Mouse (Mus musculus): ENCODE results near the gene Paip2b. TPM values are rescaled to one million over a fixed set of nuclear protein-coding genes. Genes with fewer than 3 reads are reported as not detected.
A peak's percentile ranks its signal among the peaks of the same experiment; 100 is the strongest.
"Not testable (repeated sequence)": the region's sequence is repeated elsewhere in the genome, so short reads cannot be mapped to it uniquely, and the experiment has no call there.

The Paip2b gene
- total and polyA plus RNA-seq, 3 experiments: 26.7 to 36.3 (median 30.9) TPM

DNA sequence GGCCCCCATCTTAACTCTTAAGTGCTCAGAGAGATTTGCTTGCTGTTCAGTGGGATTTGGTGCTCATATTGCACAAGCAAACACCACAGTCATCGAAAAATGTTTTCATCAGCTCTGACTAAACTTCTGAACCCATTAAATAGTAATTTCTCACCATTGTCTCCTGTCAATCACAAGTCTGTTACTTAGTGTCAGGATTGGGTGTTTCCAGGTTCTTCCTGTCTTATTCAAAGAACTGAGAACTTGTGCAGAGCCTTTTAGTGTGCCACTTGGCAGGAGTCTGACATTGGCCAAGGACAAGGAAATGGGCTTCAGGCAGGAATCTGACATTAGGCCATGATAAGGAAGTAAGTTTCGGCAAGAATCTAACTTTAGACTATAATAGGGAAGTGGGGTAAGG, 6.5 kb upstream of the Paip2b start:
- H3K79me2 ChIP-seq (replicated peaks; ENCODE audit: control insufficient read depth, extremely low read depth, insufficient read depth, poor library complexity, severe bottlenecking): no peaks in the 10 kb centered on the region
- no peaks in the 10 kb centered on the region for H3K9me3 ChIP-seq (replicated peaks; ENCODE audit: low read length)
- no peak overlapping the region for H3K4me2 ChIP-seq (ENCODE audit: insufficient read depth, low read depth, poor library complexity, severe bottlenecking)
- no peak for TF ChIP-seq TBP (conservative IDR thresholded peaks at IDR 0.05; ENCODE audit: low read depth, low read length)
- no peak for TF ChIP-seq USF1 (IDR thresholded peaks at IDR 0.05; ENCODE audit: low read depth, low read length)
- no peak for TF ChIP-seq MXI1 (IDR thresholded peaks at IDR 0.05; ENCODE audit: low read depth, low read length)
- TF ChIP-seq TCF12 (IDR thresholded peaks at IDR 0.05; ENCODE audit: low read depth, low read length): no peak
- peaks cover 11% of the 10 kb centered on the region for H3K27me3 ChIP-seq (replicated peaks)
- no peak overlapping the region for H3K4me3 ChIP-seq (replicated peaks in 1 of 3; ENCODE audit: low read depth in 2 of 3, low read length in 2 of 3, poor library complexity in 1 of 3)
- no peak for DNase-seq (ENCODE audit: extremely low read depth)
- H3K36me3 ChIP-seq (replicated peaks in 1 of 2; ENCODE audit: control insufficient read depth in 1 of 2, insufficient read depth in 1 of 2, low read length in 1 of 2): no peaks in the 10 kb centered on the region
- dilution Hi-C loops (cut with MboI; ENCODE audit: extremely low pct_ligation_motif_present, extremely low pct_unique_long_range_greater_than_20kb, low sequenced_read_pairs): no loop called here
- no peaks in the 10 kb centered on the region for H3K4me1 ChIP-seq (ENCODE audit: control insufficient read depth in 1 of 2, insufficient read depth in 2 of 2)
- H3K27ac ChIP-seq (ENCODE audit: insufficient read depth, low read depth): no peak overlapping the region
- in situ Hi-C loops (cut with MboI; ENCODE audit: low pct_ligation_motif_present, low pct_unique_long_range_greater_than_20kb, low sequenced_read_pairs): no loop called here
- H3K9ac ChIP-seq (ENCODE audit: insufficient read depth, low read depth): no peak overlapping the region

DNA sequence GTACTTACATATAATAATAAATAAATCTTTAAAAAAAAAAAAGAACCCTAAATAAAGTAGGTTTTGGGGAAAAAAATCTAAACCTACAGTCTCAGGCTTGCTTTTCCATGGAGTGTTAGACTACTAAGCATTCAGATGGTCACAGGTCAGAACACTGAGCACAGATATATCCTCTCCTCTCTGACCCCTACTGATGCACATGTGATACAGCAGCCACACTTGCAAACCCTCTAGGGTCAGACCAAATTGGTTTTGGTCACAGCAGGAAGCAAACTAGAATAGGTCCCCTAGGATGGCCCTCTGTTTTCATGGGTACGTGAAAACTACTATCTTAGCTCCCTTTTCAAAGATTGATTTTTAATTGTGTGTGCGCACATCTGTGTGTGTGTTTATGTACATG, 5.3 kb upstream of the Paip2b start:
- H3K9ac ChIP-seq (ENCODE audit: insufficient read depth, low read depth): no peak overlapping the region
- no peaks in the 10 kb centered on the region for H3K9me3 ChIP-seq (replicated peaks; ENCODE audit: low read length)
- peaks cover 9% of the 10 kb centered on the region for H3K27me3 ChIP-seq (replicated peaks)
- in situ Hi-C loops (cut with MboI; ENCODE audit: low pct_ligation_motif_present, low pct_unique_long_range_greater_than_20kb, low sequenced_read_pairs) (no loop called here), dilution Hi-C loops (cut with MboI; ENCODE audit: extremely low pct_ligation_motif_present, extremely low pct_unique_long_range_greater_than_20kb, low sequenced_read_pairs) (no loop called here)
- no peaks in the 10 kb centered on the region for H3K79me2 ChIP-seq (replicated peaks; ENCODE audit: control insufficient read depth, extremely low read depth, insufficient read depth, poor library complexity, severe bottlenecking)
- no peak overlapping the region for H3K27ac ChIP-seq (ENCODE audit: insufficient read depth, low read depth)
- TF ChIP-seq PAX5 (IDR thresholded peaks at IDR 0.05; ENCODE audit: low read length): no peak
- no peak overlapping the region for H3K4me2 ChIP-seq (ENCODE audit: insufficient read depth, low read depth, poor library complexity, severe bottlenecking)
- no peaks in the 10 kb centered on the region for H3K36me3 ChIP-seq (replicated peaks in 1 of 2; ENCODE audit: control insufficient read depth in 1 of 2, insufficient read depth in 1 of 2, low read length in 1 of 2)
- peaks cover 0 to 4% of the 10 kb centered on the region in 2 experiments; a peak in 1 of 4 replicates for H3K4me1 ChIP-seq (ENCODE audit: control insufficient read depth in 1 of 2, insufficient read depth in 2 of 2)
- no peak overlapping the region for H3K4me3 ChIP-seq (replicated peaks in 1 of 3; ENCODE audit: low read depth in 2 of 3, low read length in 2 of 3, poor library complexity in 1 of 3)
- DNase-seq (ENCODE audit: extremely low read depth): no peak

DNA sequence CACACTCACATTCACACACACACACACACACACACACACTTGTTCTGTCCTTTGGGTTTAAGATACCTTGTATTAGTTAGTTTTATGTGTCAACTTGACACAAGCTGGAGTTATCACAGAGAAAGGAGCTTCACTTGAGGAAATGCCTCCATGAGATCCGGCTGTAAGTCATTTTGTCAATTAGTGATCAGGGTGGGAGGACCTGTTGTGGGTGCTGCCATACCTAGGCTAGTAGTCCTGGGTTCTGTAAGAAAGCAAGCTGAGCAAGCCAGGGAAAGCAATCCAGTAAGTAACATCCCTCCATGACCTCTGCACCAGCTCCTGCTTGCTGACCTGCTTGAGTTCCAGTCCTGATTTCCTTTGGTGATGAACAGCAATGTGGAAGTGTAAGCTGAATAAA, 852 bp upstream of the Paip2b start:
- DNase-seq (ENCODE audit: extremely low read depth); H3K36me3 ChIP-seq (replicated peaks in 1 of 2; ENCODE audit: control insufficient read depth in 1 of 2, insufficient read depth in 1 of 2, low read length in 1 of 2); H3K79me2 ChIP-seq (replicated peaks; ENCODE audit: control insufficient read depth, extremely low read depth, insufficient read depth, poor library complexity, severe bottlenecking); H3K9me3 ChIP-seq (replicated peaks; ENCODE audit: low read length); H3K27me3 ChIP-seq (replicated peaks); dilution Hi-C loops (cut with MboI; ENCODE audit: extremely low pct_ligation_motif_present, extremely low pct_unique_long_range_greater_than_20kb, low sequenced_read_pairs); H3K27ac ChIP-seq (ENCODE audit: insufficient read depth, low read depth); in situ Hi-C loops (cut with MboI; ENCODE audit: low pct_ligation_motif_present, low pct_unique_long_range_greater_than_20kb, low sequenced_read_pairs): not testable (repeated sequence)
- H3K4me2 ChIP-seq (ENCODE audit: insufficient read depth, low read depth, poor library complexity, severe bottlenecking): peak overlapping the region; percentile 35
- peak overlapping the region; percentile 9; the same call in 1 of the 2 replicates for H3K9ac ChIP-seq (ENCODE audit: insufficient read depth, low read depth)
- H3K4me3 ChIP-seq (replicated peaks in 1 of 3; ENCODE audit: low read depth in 2 of 3, low read length in 2 of 3, poor library complexity in 1 of 3): peak overlapping the region in 2 of 3 experiments; percentile 41 to 45
- TF ChIP-seq TCF12 (IDR thresholded peaks at IDR 0.05; ENCODE audit: low read depth, low read length): 0 out of 2 replicates have a peak, but pooled peaks have one; percentile 12
- H3K4me1 ChIP-seq (ENCODE audit: control insufficient read depth in 1 of 2, insufficient read depth in 2 of 2): peaks cover 5 to 22% of the 10 kb centered on the region in 2 experiments
